Mouse (Mus musculus): ENCODE measurements around the gene Cars. TPM values are rescaled to one million over a fixed set of nuclear protein-coding genes. Genes with fewer than 3 reads are reported as not detected.
A peak's percentile ranks its signal among the peaks of the same experiment; 100 is the strongest.
"Not testable (repeated sequence)": the region's sequence is repeated elsewhere in the genome, so short reads cannot be mapped to it uniquely, and the experiment has no call there.

The Cars gene
- total RNA-seq (2021) = 10 to 100 TPM; 53.8 to 62.8 TPM
- long read RNA-seq, experiment 1, transcript Cars-202 (22 exons, 2,462 nt) = major isoform, 26 of 47 reads
- long read RNA-seq, experiment 1, transcript Cars-201 (23 exons, 3,222 nt) = minor isoform, 15 of 47 reads
- long read RNA-seq, experiment 1, partial matches to known transcripts = 1 of 47 reads
- long read RNA-seq, experiment 1, other reads (novel, unspliced or antisense) = 5 of 47 reads
- long read RNA-seq, experiment 2, transcript Cars-202 (22 exons, 2,462 nt) = major isoform, 23 of 47 reads
- long read RNA-seq, experiment 2, transcript Cars-201 (23 exons, 3,222 nt) = minor isoform, 15 of 47 reads
- long read RNA-seq, experiment 2, partial matches to known transcripts = 3 of 47 reads
- long read RNA-seq, experiment 2, other reads (novel, unspliced or antisense) = 6 of 47 reads

GRCm38 (mm10) chr7:143599428-143600230 lies at the start of gene Cars:
Gene Cars (minus strand): TSS chr7:143600090.
- DNase-seq (ENCODE audit: low spot score in 2 of 2) = peak; percentile 85 to 94

DNA sequence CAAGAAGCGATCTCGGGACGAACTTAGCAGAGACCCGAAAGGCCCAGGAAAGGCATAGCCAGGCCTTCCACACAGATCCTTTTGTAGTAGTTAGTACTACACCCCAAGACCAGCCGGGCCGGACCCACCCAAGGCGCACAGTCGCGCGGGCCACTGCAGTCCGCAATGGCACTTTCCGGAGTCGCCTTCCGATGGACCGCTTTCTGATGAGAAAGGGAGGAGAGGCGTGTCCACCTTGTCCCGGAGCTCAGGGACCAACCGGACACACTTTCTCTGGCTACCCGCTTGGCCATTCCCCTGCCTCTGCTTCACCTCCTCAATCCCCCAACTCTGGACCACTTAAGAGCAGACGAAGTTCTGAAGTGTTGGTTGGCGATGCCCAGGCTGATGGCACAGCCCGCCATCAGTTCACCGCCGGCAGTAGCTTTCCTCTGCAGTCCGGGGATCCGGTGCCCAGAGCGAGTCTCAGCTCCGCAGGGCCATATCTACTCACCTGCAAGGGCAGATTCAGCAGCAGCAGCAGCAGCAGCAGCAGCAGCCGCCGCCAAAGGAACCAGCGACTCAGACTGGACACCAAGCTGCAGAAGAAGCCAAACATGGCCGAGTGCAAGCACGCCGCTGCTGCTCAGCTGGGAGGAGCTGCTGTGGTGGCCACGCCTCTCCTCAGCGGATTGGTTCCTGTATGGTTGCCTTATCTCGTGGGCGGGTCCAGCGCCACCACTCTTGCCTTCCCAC lies 49.3 kb upstream of the Cars start, which contains the start of gene Tnfrsf22:
Gene Tnfrsf22, minus strand, starts transcription at position 628 of the 735 bp plus-strand sequence.
- DNase-seq (ENCODE audit: low spot score in 2 of 2) = peak; percentile 70 to 76

DNA sequence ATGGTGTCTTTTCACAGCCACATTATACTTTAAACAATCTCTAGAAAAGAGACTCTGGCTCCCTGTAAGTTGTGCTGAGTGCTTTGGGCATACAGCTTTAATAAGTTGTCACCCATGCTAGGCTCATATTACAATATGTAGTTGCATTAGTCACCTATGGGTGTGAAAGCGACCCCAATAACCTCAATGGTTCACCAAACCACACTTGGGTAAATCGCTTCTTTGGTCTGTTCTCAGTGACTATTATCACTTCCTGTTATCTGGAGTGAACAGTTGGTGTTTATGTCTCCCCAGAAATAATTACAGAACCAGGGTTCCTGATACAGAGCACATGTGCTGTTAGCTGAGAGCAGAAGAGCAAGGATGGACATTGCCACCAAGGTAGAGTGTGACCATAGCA lies 44.1 kb upstream of the Cars start:
- not testable (repeated sequence) for DNase-seq (ENCODE audit: low spot score in 2 of 2)

- DNase-seq (ENCODE audit: low spot score in 2 of 2) = no peak
Measured at GRCm38 (mm10) chr7:143636674-143637073, 36.8 kb upstream of the Cars start.

GRCm38 (mm10) chr7:143631503-143631902 lies 31.6 kb upstream of the Cars start:
- no peak for DNase-seq (ENCODE audit: low spot score in 2 of 2)

DNA sequence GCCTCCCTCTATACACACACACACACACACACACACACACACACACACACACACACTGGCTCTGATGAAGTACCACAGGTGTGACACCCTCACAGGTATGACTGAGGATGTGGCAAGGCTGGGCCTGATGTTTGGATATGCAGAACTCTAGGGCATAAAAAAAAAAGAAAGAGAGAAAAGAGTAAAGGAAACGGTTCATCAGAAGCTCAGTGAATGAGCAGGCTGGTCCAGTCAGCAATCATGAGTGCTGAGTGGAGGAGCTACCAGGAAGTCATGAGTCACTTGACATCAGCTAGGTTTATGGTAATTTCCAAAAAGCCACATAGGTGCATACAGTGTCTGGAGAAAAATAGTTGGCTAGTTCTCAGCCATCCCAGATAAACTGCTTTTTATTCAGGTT lies 29.6 kb upstream of the Cars start:
- no peak for DNase-seq (ENCODE audit: low spot score in 2 of 2)

- DNase-seq (ENCODE audit: low spot score in 2 of 2) = no peak
Measured at GRCm38 (mm10) chr7:143628540-143628939, 28.6 kb upstream of the Cars start, which contains the start of gene Tnfrsf26. Gene Tnfrsf26 (minus strand): TSS chr7:143628722.

DNA sequence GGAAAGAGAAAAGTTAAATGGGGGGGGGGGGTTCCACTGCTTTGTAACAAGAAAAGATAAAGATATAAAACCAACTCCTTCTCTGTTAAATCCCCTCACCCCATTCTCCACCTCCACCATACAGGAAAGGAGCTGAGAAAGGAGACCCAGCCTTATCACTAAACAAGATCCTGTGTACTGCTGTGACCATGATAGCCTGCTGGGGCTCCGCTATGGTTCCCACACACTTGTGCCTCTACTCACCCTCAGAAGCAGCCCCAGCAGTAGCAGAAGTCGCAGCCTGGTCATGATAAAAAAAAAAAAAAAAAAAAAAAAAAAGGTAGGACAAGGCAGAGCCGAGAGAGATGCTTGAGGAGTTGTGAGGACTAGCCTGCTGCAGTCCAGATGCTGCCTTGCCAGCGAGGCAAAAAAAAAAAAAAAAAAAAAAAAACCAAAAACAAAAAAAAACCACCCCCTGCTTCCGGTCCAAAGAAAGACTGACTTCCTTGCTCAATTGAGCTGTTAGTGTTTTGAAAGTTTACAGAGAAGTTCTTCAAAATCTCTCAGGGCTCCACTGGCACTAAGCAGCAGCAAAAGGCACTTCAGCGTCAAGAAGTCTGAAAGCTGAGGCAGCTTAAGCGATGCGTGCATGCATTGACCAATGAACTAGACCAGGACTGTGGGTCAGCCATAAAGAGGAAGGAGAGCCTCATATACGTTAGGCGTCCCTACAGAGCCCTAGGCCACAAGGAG lies 27.8 kb upstream of the Cars start:
- DNase-seq (ENCODE audit: low spot score in 2 of 2) = no peak

DNA sequence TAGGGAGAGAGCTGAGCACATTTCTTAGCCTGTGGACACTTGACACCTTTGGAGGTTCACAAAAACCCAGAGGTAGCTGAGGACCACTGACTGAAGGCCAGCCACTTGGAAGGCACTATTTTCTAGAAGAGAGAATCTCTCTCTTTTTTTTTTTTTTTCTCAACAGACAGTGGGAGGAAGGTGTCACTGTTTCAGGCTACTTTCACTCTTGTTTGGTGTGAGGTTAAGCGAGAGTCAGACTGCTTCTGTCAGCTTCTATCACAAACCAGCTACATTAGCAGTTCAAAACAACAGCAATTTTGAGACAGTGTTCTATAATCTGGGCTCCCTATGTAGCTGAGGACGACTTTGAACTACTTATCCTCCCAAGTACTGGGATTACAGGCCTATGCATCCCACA lies 26.3 kb upstream of the Cars start:
- DNase-seq (ENCODE audit: low spot score in 2 of 2) = no peak

DNA sequence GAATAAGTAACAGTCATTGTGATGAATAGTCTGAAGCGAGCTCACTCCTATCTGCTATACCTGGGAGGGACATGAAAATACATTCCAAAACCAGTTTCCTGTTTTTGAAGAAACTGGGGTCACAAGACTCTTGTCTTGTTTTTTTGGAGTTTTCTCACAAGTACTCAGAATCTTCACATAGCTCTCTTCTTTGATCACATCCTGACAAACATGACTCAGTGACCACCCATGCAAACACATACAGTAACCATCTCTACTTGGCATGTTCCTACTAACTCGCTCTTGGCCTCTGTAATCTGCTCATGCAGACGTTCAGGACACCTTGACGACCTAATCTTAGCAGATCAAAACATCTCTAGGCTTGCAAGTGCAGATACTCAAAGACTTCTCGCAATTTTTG lies 25.3 kb upstream of the Cars start:
- DNase-seq (ENCODE audit: low spot score in 2 of 2) = no peak

GRCm38 (mm10) chr7:143624561-143624960 lies 24.7 kb upstream of the Cars start:
- no peak for DNase-seq (ENCODE audit: low spot score in 2 of 2)

- no peak for DNase-seq (ENCODE audit: low spot score in 2 of 2)
Measured at GRCm38 (mm10) chr7:143620951-143621350, 21.1 kb upstream of the Cars start.

DNA sequence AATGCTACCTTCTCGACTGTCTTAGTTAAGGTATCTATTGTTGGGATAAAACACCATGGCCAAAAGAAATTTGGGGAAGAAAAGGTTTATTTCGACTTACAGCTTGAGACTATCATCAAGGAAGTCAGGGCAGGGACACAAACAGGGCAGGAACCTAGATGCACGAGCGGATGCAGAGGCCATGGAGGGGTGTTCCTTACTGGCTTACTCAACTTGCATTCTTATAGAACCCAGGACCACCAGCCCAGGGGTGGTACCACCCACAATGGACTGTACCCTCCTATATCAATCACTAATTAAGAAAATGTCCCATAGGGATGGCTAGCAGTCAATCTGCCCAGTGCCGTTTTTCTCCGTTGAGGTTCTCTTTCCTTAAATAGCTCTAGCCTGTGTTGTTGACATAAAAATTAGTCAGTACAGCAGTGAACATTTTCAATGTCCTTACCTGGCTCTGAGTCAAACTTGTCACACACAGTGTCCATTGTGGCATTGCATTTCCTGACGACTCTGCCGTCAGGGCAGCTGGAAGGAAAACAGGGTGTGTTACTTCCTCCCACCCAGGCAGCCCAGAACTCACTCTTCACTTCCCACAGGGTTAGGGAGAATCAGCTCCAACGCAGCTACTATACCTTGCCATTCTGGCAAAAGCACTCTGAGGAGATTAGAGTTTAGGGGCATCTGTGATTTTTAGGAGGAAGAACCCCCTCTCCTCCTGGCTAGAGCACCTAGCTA lies 14.7 kb upstream of the Cars start:
- DNase-seq (ENCODE audit: low spot score in 2 of 2) = no peak

DNA sequence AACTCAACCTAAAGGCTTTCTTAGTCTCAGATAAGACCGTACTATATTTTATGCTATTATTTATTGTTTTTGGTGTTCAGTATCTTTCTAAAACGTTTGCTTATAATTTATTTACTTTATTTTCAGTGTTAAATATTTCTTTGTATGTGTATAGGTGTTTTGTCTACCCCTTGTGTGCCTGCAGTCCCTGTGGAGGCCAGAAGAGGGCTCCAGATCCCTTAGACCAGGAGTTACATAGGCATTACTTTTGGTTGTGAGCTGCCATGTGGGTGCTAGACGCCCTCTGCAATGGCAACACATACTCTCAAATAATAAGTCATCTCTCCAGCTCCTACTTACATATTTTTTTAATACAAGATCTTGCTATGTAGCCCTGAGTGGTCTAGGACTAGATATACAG lies 12.3 kb upstream of the Cars start:
- no peak for DNase-seq (ENCODE audit: low spot score in 2 of 2)

DNA sequence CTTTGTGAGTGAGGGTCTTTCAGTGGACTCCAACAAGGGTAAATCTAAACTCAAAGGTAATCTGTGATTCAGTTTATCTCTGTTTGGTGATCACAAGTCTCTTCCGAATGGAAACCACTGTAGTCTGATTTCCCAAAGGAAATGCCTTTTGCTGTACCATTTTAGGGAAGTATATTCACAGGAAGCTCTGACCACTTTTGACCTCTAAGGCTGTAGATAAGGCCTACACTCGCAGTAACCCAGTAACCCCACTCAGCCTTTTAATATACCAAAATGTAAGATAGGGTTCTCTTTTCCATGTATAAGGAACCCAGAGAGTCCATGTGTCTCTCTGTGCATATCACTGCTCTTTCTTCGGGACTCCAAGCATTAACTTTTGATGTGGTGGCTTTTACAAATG lies 5.4 kb upstream of the Cars start:
- DNase-seq (ENCODE audit: low spot score in 2 of 2) = no peak

- no peak for DNase-seq (ENCODE audit: low spot score in 2 of 2)
Measured at GRCm38 (mm10) chr7:143604889-143605288, 5.0 kb upstream of the Cars start.

DNA sequence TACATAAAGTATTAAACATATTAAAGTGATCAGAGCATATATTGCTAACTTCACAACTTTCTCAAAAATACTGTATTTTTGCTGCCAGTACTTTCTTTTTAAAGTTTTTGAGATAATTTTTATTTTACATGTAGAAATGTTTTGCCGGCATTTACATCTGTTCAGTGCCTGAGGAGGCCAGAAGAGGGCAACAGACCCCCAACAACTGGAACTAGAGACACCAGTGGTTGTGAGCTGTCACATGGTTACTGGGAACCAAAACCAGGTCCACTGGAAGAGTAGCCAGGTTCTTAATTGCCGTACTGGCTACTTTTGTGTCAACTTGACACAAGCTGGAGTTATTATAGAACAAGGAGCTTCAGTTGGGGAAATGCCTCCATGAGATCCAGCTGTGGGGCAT lies 1.8 kb upstream of the Cars start:
- DNase-seq (ENCODE audit: low spot score in 2 of 2) = no peak

GRCm38 (mm10) chr7:143600231-143600740 lies 396 bp upstream of the Cars start:
- no peak for DNase-seq (ENCODE audit: low spot score in 2 of 2)

DNA sequence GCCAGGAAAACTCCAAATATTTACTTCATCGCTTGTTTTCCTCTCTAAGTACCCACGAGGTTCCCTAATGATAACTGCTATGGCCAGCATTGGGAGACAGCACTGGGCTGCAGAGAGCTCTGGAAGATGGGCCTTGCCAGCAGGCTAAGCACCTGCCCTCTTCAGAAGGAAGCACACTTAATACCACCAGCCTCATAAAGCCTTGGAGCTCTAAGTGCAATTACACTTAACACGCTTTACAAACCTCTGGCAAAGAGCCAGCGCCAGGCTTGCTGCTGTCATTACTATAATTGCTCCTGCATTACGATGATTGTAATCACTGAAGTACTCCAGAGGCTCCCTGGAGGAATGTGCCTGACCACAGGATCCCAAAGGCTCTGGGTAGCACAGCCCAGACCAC lies 5.0 kb downstream of the Cars start:
- no peak for DNase-seq (ENCODE audit: low spot score in 2 of 2)

- DNase-seq (ENCODE audit: low spot score in 2 of 2) = no peak
Measured at GRCm38 (mm10) chr7:143592255-143592654, 7.6 kb downstream of the Cars start.
